Mouse (Mus musculus) ES-Bruce4 (cell line): ENCODE results near the gene Ptges. TPM values are rescaled to one million over a fixed set of nuclear protein-coding genes. Genes with fewer than 3 reads are reported as not detected.

Experiments used
- H3K27ac ChIP-seq: 2 replicates; pipeline ENCODE4 v1.5.1; 2012; ENCODE audit warnings: low read length, inconsistent platforms; ENCODE audit not compliant: insufficient read depth
- H3K27me3 ChIP-seq: 2 replicates; pipeline ENCODE4 v1.6.1; 2012; ENCODE audit warnings: mild to moderate bottlenecking, low read length, inconsistent platforms; ENCODE audit not compliant: control insufficient read depth, poor library complexity, insufficient read depth, severe bottlenecking
- H3K36me3 ChIP-seq: 2 replicates; pipeline ENCODE4 v1.6.1; 2012; ENCODE audit warnings: inconsistent platforms, mild to moderate bottlenecking, low read length, moderate library complexity; ENCODE audit not compliant: control insufficient read depth, poor library complexity, insufficient read depth, severe bottlenecking
- H3K4me1 ChIP-seq: one replicate; pipeline ENCODE4 v1.8.1; 2011; ENCODE audit warnings: low read length; ENCODE audit not compliant: control insufficient read depth, insufficient read depth
- H3K4me3 ChIP-seq: 2 replicates; pipeline ENCODE4 v1.5.1; 2011; ENCODE audit warnings: low read depth, mild to moderate bottlenecking, low read length
- H3K9ac ChIP-seq: 2 replicates; pipeline ENCODE4 v1.6.1; 2012; ENCODE audit warnings: low read depth, mild to moderate bottlenecking, inconsistent platforms; ENCODE audit not compliant: poor library complexity, severe bottlenecking
- H3K9me3 ChIP-seq: replicated peaks from 2 replicates; pipeline ENCODE4 v1.6.1; 2012; ENCODE audit warnings: mild to moderate bottlenecking, low read length, inconsistent platforms; ENCODE audit not compliant: control insufficient read depth, poor library complexity, insufficient read depth, severe bottlenecking
- CTCF ChIP-seq: IDR thresholded peaks from one replicate; pipeline ENCODE4 v1.8.1; 2011; ENCODE audit warnings: low read depth, low read length
- EP300 ChIP-seq: IDR thresholded peaks from 2 replicates; pipeline ENCODE4 v1.6.1; 2011; ENCODE audit warnings: low read depth, low read length; ENCODE audit not compliant: insufficient read depth
- POLR2A ChIP-seq: IDR thresholded peaks from one replicate; pipeline ENCODE4 v1.8.1; 2011; ENCODE audit warnings: low read length; ENCODE audit not compliant: insufficient read depth
- polyA plus RNA-seq: library from polyadenylated mRNA; stranded (reverse); fragments of >200 nt; gene quantifications from 2 replicates; pipeline ENCODE4 v1.2.4, GENCODE M21; 2011; ENCODE audit warnings: low read depth; ENCODE audit not compliant: missing spikeins, insufficient read depth, insufficient read length

The Ptges gene
- polyA plus RNA-seq, 1 experiment: 9.4 TPM

DNA sequence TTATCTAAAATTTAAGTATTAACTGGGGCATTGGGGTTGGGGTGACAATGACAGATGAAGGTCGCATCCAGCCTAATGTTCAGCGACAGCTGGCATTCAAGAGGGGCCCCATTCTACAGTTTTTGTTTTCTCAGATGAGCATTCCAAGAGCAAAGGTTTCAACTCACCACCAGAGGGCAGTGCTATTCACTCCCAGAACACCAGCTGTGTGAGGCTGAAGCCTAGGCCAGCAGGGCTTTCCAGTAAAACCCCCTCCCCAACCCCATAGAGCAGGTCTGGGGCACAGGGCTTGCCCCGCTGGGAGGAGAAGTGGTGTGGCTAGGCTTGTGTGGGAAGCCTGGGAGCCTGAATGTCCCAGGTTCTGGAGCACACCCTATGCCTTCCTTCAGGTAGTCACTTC, 38.7 kb downstream of the Ptges start:
- no peaks in the 10 kb centered on the region for H3K36me3 ChIP-seq
- H3K4me1 ChIP-seq: no peaks in the 10 kb centered on the region
- H3K27ac ChIP-seq: no peak overlapping the region
- H3K9me3 ChIP-seq: no peaks in the 10 kb centered on the region
- no peak overlapping the region for H3K4me3 ChIP-seq
- H3K27me3 ChIP-seq: no peaks in the 10 kb centered on the region
- TF ChIP-seq EP300: no peak
- no peak for TF ChIP-seq POLR2A
- TF ChIP-seq CTCF: peak; percentile 67
- no peak overlapping the region for H3K9ac ChIP-seq

DNA sequence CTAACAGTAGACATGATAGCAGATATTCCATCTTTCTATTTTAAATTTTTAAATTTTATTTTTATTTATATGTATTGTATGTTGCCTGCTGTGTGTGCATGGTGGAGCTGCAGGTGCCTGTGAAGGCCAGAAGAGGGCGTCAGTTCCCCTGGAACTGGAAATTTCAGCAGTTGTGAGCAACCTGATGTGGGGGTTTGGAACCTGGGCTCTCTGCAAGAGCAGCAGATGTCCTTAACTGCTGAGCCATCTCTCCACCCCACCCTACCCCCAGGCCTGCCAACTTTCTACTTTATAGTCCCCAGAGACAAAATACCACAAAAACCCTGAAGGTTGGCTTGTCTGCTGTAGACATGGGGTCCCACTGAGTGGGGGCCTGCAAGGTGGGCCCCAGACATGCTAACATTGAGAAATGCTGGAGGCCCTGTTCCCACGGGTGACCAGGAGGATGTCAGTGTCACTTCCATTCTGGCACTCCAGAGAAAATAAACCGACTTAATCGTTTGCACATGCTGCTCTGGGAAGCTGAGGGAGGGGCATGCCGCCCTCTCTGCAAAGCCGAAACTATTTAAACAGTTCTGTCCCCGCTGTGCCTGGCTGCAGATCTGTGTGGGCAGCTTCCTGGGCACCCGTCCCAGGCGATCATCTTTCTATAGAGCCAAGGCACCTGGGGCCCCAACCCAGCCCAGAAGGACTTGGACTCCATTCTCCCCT, 44.1 kb downstream of the Ptges start:
- Histone ChIP-seq H3K4me3 (no peak overlapping the region), H3K9ac (no peak overlapping the region), H3K27me3 (no peaks in the 10 kb centered on the region)

DNA sequence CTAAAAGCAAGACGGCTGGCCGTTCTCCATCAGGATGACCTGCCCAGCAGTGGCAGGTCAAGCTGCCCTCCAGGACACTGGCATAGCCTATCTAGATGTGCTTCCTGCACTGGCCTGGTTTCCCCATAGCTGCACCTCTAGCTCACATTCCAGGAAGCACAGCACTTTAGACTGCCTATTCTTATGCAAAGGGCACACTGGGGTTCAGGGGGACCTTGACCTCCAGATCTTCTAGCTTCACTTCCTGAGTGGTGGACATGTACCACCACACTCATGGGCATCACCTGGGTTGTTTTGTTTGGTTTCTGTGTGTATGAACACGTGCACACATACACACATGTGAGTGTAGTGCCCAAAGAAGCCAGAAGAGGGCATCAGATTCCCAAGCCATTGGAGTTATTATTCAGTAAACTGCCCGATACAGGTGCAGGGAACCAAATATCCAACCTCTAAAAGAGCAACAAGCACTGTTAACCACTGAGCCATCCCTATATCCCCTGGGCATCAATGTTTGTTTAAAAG, 44.8 kb downstream of the Ptges start:
- Histone ChIP-seq H3K27me3 (no peaks in the 10 kb centered on the region), H3K36me3 (no peaks in the 10 kb centered on the region), H3K4me3 (no peak overlapping the region), H3K4me1 (no peaks in the 10 kb centered on the region), H3K27ac (no peak overlapping the region), H3K9me3 (no peaks in the 10 kb centered on the region), H3K9ac (no peak overlapping the region)
- TF ChIP-seq POLR2A (no peak), CTCF (no peak), EP300 (0 out of 2 replicates have a peak, but pooled peaks have one; percentile 14)

More for the DNA sequence above, 44.1 kb downstream of the Ptges start:
- Histone ChIP-seq H3K9me3 (no peaks in the 10 kb centered on the region), H3K36me3 (no peaks in the 10 kb centered on the region), H3K4me1 (no peaks in the 10 kb centered on the region), H3K27ac (no peak overlapping the region)
- TF ChIP-seq POLR2A: no peak
- TF ChIP-seq EP300: no peak
- peak; percentile 47 for TF ChIP-seq CTCF

DNA sequence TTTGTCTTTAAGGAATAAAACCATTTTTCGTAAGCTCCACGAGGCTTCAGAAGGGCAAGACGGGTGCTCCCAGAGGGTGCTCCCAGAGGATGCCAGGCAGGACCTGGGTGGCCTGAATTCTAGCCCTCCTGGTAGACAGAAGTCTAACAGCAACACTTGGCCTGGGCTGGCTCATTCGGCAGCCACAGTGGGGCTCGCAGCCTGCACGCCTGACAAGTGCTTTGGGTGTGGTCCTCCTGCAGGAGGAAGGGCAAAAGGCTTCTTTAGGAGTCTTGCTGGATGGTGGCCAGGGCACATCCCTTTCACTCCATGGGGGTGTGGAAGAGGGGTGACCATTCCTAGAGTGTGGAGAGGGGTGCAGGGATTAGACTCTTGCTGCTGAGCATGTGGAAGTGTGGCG, 48.4 kb downstream of the Ptges start:
- no peaks in the 10 kb centered on the region for H3K9me3 ChIP-seq
- H3K4me1 ChIP-seq: no peaks in the 10 kb centered on the region
- no peak overlapping the region for H3K4me3 ChIP-seq
- no peak overlapping the region for H3K27ac ChIP-seq
- TF ChIP-seq EP300: no peak
- TF ChIP-seq POLR2A: no peak
- TF ChIP-seq CTCF: no peak
- H3K36me3 ChIP-seq: no peaks in the 10 kb centered on the region
- no peaks in the 10 kb centered on the region for H3K27me3 ChIP-seq
- no peak overlapping the region for H3K9ac ChIP-seq

DNA sequence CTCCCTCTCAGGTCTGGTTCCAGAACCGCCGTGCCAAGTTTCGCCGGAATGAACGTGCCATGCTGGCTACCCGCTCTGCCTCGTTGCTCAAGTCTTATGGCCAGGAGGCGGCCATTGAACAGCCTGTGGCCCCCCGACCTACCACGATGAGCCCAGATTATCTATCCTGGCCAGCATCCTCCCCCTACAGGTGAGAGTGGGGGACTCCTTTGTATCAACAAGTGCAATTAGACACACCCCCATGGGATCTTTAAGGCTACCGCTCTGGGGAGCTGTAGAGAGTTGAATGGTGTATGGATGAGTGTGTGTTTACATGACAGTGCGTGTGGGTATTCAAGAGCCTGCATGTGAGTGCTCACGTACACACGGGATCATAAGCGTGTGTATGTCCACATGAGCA, 50.2 kb downstream of the Ptges start:
- no peaks in the 10 kb centered on the region for H3K4me1 ChIP-seq
- TF ChIP-seq EP300 (no peak), POLR2A (no peak), CTCF (no peak)
- H3K27ac ChIP-seq: no peak overlapping the region
- no peaks in the 10 kb centered on the region for H3K9me3 ChIP-seq
- no peaks in the 10 kb centered on the region for H3K36me3 ChIP-seq
- no peak overlapping the region for H3K9ac ChIP-seq
- no peaks in the 10 kb centered on the region for H3K27me3 ChIP-seq
- no peak overlapping the region for H3K4me3 ChIP-seq

DNA sequence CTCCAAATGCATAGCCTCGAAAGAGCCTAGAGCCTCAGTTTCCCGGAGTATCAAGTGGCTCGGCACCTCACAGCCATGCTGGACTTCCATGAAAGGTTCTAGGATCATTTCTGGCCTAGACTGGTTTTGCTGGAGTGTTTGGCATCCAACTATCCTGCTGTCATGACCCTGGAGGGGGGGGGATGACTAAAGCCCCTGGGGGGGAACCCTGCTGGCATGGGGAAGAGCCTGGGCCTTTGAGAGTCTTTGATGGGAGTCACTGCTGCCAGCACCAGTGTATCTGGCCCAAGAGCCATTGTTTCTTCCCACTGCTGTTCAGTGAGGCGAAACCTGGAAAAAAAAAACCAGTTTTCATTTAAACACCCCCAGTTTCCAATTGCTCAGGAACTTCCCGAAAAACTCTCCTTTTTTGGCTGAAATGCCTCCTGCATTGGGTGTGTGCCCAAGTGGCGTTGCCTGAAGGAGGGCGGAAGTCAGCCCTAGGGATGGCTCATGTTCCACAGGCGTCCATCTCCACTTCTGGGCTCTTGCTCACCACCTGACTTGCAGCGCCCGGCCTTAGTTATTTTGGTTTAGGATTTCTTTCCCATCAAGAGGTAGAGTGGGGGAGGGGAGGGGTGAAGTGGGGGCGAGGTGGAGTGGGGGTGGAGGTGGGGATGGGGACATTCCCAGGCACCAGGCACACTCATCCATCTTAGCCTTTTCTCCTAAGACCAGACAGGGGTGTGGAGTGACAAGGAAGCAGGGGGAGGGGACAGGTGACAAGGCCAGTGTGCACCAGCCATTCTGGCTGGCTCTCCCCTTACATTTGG, 53.8 kb downstream of the Ptges start:
- H3K27me3 ChIP-seq: no peaks in the 10 kb centered on the region
- H3K4me3 ChIP-seq: no peak overlapping the region
- TF ChIP-seq POLR2A (no peak), EP300 (no peak), CTCF (no peak)
- H3K27ac ChIP-seq: no peak overlapping the region
- H3K4me1 ChIP-seq: peaks cover 3% of the 10 kb centered on the region
- H3K9me3 ChIP-seq: no peaks in the 10 kb centered on the region
- H3K9ac ChIP-seq: no peak overlapping the region
- no peaks in the 10 kb centered on the region for H3K36me3 ChIP-seq
